Mouse (Mus musculus): ENCODE data around the gene Bfsp1.

Bfsp1 gene

GRCm38 (mm10) chr2:143796335-143797013, 66.5 kb downstream of the Bfsp1 start:
- DNase-seq (ENCODE audit: low spot score), result no peak

GRCm38 (mm10) chr2:143795858-143796257, 67.1 kb downstream of the Bfsp1 start:
- no peak for DNase-seq (ENCODE audit: low spot score)

- no peak for DNase-seq (ENCODE audit: low spot score)
Measured at GRCm38 (mm10) chr2:143789911-143790310, 73.1 kb downstream of the Bfsp1 start.

- no peak for DNase-seq (ENCODE audit: low spot score)
Measured at GRCm38 (mm10) chr2:143780310-143780709, 82.7 kb downstream of the Bfsp1 start.
